Mouse (Mus musculus) erythroid progenitor cell, adult 5-6 weeks (primary cell): ENCODE results near the gene Dchs2. TPM values are rescaled to one million over a fixed set of nuclear protein-coding genes. Genes with fewer than 3 reads are reported as not detected.
A peak's percentile ranks its signal among the peaks of the same experiment; 100 is the strongest.

Source experiments
- ATAC-seq: replicated peaks from 2 replicates; pipeline ENCODE4 v1.8.0; 2016; ENCODE audit warnings: moderate number of reproducible peaks, mild to moderate bottlenecking, moderate TSS enrichment, inconsistent platforms; ENCODE audit not compliant: poor library complexity, low FRiP score, severe bottlenecking
- total RNA-seq, 2 experiments: library from RNA; stranded (forward) in 1 of 2; stranded (reverse) in 1 of 2; fragments of 150-400 nt in 1 of 2; fragments of 186-747, 209-891 nt in 1 of 2; gene quantifications; 2 replicates each; pipeline versions ENCODE4 v1.2.3 to v1.2.4; 2015 to 2017; ENCODE audit warnings: low replicate concordance in 2 of 2

Gene Dchs2
- total RNA-seq (2015; ENCODE audit: low replicate concordance) (not detected in 2 replicates), total RNA-seq (2017; ENCODE audit: low replicate concordance) (not detected in 2 replicates)

GRCm38 (mm10) chr3:83127726-83128448, at the start of gene Dchs2:
Dchs2 (plus strand) TSS chr3:83127948.
- no peak for ATAC-seq

GRCm38 (mm10) chr3:83080567-83081055, 47.1 kb upstream of the Dchs2 start:
- ATAC-seq, result no peak; the same call in 1 of the 2 replicates

DNA sequence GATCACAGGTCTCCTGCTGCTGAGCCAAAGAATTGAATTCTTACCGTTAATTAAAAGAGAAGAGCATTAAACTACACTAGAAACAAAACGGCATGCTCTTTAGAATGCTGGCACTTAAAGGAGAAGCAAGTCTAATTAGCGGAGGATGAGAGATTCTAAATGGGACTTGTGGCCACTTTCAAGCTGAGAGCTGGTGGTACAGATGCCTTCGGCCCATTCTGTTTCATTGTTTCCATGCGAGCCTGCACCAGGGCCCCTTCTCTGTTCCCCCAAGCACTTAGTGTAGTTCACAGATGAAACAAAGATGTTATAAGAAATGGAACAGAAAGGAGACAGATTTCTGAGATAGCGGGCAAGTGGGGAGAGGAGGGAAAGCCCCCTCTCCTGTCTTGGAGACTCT, 30.2 kb upstream of the Dchs2 start:
- ATAC-seq, result no peak

- ATAC-seq, result no peak
Observed at GRCm38 (mm10) chr3:83098546-83099034, 29.2 kb upstream of the Dchs2 start.

DNA sequence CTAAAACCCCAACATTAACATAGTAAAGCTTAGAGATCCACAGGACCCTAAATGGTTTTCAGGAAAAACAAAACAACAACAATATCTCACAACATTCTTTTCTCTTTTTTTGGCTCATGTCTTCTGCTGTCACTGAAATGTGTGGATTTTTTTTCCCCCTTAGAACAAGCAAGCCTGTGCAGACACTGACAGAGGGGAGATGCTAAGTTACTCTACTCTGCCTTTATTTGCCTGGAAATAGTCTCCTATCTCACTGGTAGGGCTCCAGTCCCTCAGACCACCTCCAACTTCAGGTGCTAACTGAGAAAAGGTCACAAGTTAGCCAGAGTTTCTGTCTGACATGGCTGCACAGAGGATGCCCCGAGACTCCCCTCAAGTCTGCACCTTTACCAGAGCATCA, 28.6 kb upstream of the Dchs2 start:
- ATAC-seq, result no peak

GRCm38 (mm10) chr3:83099651-83100050, 28.1 kb upstream of the Dchs2 start:
- no peak for ATAC-seq

GRCm38 (mm10) chr3:83102286-83102685, 25.5 kb upstream of the Dchs2 start:
- no peak for ATAC-seq

DNA sequence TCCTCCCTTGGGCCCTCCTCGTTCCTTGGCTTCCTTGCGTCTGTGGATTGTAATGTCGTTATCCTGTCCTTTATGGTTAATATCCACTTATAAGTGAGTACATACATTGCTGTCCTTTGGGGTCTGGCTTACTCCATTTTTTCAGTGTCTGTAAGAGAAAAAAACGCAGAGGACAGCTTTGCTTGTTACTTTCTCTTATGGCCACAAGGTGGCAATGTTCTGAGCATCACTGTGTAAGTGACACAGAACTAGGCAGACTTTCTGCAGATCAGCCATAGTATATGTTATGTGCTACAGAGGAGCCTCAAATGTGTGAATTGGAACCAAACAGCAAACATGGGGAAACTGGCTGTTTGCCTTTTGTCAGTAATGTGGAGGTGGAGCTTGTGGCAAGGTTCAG, 17.6 kb upstream of the Dchs2 start:
- no peak for ATAC-seq

DNA sequence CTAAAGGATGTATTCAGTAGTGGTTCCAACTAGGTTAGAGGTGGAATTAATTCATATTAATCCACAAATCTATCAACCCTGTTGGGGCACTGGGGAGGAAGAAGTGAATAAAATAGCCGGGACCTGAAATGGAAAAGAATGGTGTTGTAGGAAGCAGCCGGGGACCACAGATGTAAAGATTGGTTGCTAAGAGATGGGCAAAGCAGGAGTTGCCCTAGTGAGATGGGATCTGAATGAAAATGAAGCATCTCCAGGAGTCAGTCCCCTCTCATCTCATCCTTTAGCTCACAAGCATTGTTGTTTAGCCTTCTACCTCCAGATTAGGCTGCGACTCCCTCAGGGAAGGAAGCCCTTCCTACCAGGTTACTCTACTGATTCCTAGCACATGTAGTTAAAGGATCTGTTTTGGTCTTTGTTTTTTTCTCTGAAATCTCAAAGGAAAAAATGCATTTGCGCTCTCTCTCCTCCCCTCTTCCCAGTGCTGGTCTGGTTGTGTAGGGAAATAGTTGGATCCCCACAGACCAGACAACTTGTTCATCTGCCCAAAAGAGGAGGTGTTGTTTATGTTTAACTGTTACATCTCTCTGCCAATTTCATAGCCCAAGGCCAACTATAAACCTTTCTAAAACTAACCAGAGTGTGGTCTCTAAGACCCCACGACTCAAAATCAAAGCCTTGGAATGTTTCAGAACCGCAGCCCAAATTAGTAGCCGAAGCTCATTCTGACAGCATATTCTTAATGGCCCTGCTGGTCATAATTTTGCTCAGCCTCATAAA, 16.1 kb upstream of the Dchs2 start:
- no peak for ATAC-seq

DNA sequence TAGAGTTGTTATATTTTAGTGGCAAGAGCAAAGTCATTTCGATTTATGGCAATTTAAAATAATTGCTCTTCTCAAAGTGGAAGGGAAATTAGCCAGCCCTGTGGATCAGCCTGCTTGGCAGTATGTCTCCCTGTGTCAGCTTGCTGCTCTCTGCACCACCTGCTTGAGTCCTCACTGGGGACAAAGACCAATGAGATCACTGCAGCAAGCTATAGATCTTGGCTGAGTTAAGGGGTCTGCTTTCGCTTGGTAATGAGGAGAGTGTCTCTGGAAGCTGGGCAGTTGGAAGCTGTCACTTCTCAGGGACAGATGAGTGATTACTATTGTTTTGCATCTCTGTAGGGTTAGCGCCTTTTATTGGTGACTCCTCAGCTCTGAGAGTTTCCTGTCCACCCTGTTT, 14.9 kb upstream of the Dchs2 start:
- ATAC-seq, result no peak

- ATAC-seq, result no peak
Observed at GRCm38 (mm10) chr3:83114946-83115345, 12.8 kb upstream of the Dchs2 start.

DNA sequence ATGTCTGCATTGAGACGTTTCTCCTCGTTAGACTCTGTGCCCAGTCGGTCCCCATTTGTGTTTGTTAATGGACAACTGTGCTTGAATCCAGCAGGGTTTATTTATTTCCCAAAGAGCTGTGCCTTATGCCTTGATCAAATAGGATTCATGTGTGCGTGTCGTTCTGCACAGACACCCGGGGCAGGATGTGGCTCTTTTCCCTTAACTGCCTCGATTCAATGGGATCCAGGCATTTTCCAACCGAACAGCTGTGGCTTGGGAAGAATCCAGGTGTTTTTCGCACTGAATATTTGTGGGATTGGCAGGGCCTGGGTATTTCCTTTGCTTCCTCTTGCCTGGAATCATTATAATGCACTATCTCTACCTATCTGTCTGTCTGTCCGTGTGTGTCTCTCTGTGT, 10.2 kb upstream of the Dchs2 start:
- no peak for ATAC-seq

DNA sequence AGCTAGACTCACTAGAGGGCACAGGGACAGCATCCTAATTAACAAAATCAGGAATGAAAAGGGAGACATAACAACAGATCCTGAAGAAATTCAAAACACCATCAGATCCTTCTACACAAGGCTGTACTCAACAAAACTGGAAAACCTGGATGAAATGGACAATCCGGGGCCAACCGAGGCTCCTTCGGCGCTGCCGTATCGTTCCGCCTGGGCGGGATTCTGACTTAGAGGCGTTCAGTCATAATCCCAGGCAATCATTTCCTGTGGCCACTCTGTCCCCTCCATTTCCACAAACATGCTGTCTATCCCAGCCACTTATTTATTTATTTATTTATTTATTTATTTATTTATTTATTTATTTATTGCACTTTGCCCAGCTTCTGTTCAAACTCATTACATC, 3.8 kb upstream of the Dchs2 start:
- peak; percentile 83 for ATAC-seq

DNA sequence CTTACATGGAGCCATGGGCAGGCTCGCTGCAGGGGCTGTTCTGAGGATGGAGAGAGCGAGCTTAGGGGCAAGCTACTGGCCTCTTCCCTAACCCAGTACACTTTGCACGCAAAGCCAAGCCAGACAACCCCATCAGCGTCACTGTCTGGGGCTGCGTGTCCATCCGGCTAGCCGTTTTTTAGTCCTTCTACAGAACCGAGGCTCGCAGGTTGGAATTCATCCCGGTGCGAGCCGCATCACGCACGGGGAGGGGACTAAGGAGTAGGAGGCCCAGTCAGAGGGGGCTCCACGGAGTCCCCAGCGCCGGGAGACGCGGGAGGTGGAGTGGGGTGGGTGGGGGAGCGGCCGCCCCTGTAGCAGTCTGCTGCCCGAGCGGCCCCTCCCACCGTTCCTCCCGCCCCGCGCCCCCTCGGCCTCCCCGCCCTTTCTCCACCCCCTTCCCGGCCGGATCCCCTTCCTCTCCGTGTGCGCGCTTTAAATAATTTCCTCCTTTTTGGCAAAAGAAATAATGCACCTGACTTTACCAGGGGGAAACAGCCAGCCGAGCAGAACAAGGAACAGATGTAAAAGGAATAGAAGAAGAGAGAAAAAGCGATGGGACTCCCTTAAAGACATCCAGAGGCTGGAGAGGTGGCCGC, 541 bp upstream of the Dchs2 start:
- ATAC-seq, result no peak

DNA sequence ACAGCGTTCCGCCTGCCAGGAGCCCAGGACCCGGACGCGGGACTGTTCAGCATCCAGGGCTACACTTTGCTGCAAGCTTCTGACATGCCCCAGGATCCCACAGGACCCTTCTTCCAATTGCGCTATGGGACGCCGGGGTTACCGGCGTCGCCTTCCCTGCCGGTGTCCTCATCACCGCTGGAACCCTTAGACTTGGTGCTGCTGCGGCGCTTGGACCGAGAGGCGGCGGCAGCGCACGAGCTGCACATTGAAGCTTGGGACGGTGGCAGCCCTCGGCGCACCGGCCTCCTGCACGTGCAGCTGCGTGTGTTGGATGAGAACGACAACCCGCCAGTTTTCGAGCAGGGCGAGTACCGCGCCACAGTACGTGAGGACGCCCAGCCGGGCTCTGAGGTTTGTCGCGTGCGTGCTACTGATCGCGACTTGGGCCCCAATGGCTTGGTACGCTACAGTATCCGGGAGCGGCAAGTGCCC, 738 bp downstream of the Dchs2 start:
- no peak for ATAC-seq

- no peak for ATAC-seq
Observed at GRCm38 (mm10) chr3:83129151-83129550, 1.4 kb downstream of the Dchs2 start.

GRCm38 (mm10) chr3:83136413-83136812, 8.7 kb downstream of the Dchs2 start:
- ATAC-seq, result no peak

- no peak for ATAC-seq
Observed at GRCm38 (mm10) chr3:83138820-83139219, 11.1 kb downstream of the Dchs2 start.

- no peak for ATAC-seq
Observed at GRCm38 (mm10) chr3:83145610-83146009, 17.9 kb downstream of the Dchs2 start.
